Mouse (Mus musculus) WW6 (cell line): Measurements from ENCODE around the gene Cdk20.
"Not testable (repeated sequence)": the region's sequence is repeated elsewhere in the genome, so short reads cannot be mapped to it uniquely, and the experiment has no call there.

ENCODE experiments used
- DNase-seq: peaks from one replicate; pipeline ENCODE4 v3.0.0-alpha.2; 2013; ENCODE audit warnings: low read depth, low spot score

Cdk20 gene

DNA sequence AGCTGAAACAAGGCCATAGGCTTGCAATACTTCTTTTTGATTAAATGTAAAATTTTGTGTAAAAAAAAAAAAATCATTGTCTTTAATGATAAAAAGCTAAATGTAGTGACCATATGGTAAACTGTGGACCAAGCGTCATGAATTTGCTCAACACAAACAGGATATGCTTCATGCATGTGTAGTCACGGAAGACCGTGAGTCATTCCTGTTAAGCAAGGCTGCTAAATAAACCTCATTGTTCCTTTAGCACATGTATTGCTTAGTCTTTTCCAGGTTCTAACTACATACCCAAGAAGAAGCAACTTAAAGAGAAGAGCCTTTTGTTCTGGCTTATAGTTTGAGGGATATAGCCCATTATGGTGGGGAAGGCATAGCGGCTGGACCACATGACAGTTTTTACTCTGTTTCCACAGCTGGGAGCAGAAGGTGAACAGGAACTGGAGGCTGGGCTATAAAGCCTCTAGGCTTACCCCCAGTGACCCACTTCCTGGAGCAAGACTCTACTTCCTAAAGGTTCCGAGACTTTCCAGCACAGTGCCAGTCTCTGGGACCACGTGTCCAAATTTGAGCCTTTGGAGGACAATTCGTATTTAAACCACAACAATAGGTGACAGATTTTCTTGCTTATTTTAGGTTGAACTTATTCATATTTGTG, 10.0 kb upstream of the Cdk20 start:
- no peak for DNase-seq

- DNase-seq, result no peak
Observed at GRCm38 (mm10) chr13:64422607-64422957, 9.5 kb upstream of the Cdk20 start.

- DNase-seq, result no peak
Observed at GRCm38 (mm10) chr13:64424347-64424746, 7.8 kb upstream of the Cdk20 start.

GRCm38 (mm10) chr13:64425280-64425679, 6.8 kb upstream of the Cdk20 start:
- DNase-seq, result no peak

DNA sequence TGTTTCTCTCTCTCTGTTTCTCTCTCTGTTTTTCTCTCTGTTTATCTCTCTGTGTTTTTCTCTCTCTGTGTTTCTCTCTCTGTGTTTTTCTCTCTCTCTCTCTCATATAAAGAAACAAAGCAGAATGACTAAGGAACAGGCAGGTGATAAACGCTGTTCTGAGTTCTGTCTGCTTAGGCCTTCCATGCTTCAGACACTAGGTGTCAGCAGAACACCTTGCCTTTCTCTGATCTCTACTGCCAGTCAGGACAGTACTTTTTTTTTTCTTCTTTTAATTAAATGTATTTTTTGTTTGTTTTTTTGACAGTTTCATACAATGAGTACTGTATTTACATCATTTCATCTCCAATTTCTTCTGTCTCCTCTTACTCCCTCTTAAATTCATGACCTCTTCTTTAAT, 2.8 kb upstream of the Cdk20 start:
- no peak for DNase-seq

GRCm38 (mm10) chr13:64437801-64438200, 5.7 kb downstream of the Cdk20 start:
- DNase-seq, result no peak

- no peak for DNase-seq
Observed at GRCm38 (mm10) chr13:64438863-64439452, 6.8 kb downstream of the Cdk20 start.

GRCm38 (mm10) chr13:64439471-64439870, 7.4 kb downstream of the Cdk20 start:
- no peak for DNase-seq

DNA sequence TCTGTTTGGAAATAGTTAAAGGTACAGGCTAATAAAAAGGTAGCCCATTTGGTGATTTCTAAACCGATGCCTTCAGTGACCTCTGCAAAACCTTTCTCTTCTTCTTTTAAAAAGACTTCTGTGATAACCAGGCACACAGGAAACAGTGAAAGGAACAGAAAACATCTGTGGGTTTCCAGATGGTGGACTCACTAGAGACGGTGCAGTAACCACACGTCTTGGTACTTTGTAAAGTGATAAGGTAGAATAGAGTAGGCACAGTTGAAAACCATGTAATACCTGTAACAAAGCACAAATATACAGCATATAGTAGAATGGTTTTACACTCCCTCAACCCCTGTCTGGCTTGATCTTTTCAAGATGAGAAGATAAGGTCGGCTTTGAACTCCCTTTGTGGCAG, 8.5 kb downstream of the Cdk20 start:
- DNase-seq, result no peak

GRCm38 (mm10) chr13:64443263-64443894, 11.3 kb downstream of the Cdk20 start:
- no peak for DNase-seq

- no peak for DNase-seq
Observed at GRCm38 (mm10) chr13:64445254-64445920, 13.3 kb downstream of the Cdk20 start.

GRCm38 (mm10) chr13:64447947-64448346, 15.8 kb downstream of the Cdk20 start:
- DNase-seq, result no peak

DNA sequence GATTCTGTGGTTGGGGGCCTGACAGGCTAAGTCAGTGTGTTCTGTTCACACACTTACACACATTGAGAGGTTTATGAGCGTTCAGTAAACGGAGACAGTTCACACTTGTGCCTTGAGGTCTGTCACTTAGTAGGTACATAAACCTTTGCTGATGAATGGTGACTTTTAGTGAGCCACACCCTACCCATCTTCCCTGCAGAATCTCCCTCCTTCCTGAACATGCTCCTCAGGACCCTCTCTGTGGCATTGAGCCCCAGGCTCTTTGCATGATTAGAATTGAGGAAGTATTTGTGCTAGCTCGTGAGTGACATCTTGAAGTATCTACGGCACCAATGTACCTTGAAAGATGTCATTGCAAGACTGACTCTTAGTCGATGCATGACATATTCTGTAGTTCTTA, 16.6 kb downstream of the Cdk20 start:
- DNase-seq, result no peak

DNA sequence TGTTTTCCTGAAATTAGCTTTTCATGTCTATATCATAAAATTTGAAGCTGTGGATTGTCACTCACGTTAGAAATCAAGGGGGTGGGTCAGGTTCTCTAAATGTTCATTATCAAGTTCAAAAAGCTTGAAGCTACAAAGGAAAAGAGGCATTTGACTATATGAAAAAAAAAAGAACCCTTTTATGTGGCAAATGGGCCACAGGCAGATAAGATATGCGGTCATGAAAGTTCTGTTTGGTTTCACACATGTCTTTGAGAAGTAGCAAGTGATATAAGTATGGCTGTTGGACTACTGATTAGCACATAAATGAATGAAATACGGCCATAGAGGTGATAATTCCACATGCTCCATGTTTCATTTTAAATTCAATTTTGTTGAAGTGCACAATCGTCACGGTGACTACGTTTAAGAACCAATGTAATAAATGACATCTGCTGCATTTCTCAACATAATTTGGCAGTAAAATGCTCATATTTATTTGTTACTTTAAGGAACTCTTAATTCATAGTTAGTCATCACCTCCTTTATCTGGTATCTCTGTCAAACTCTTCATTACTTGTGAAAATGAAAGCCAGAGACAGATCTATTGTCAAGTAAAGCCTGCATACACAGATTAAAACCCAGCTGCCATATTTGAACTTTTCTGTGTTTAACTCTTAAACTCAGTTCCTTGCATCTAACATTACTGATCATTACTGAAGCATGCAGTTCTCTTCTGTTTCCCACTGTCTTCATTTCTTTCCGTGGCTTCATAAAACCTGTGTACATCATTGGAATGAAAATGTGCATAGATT, 18.1 kb downstream of the Cdk20 start:
- DNase-seq, result no peak

DNA sequence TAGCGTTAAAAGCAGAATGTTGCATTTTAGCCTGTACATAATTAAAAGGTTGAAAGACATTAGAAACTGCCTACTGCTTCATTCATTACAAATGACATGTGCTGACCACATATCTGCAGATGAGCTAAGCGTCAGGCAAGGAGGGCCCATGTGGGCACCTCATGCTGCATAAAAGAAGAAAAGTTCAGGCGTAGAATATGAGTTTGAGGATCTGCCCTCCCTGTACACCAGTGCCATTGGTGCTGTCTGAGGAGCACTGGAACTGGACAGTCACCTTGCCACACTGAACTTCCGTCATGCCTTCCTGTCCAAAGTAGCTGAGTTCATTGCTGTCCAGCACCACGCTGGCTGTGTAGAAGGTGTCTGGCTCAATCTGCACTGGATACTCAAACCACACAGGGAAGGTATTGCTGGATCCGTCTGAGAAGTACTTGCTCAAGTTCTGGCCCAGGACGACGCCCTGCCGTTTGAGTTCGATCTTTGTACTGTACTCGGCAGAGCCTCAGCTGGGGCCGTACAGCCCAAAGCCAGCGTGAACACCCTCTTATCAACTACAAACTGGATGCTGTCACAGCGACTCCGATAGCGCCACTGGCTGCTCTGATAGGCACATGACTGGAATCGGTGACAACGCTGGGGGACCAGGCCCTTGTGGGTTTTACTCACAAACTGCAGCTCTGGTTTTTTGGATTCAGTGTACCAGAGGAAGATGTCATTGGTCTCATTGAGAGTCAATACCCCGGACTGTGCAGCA, 25.3 kb downstream of the Cdk20 start:
- DNase-seq, result not testable (repeated sequence)

- DNase-seq, result no peak
Observed at GRCm38 (mm10) chr13:64458181-64458580, 26.1 kb downstream of the Cdk20 start.

DNA sequence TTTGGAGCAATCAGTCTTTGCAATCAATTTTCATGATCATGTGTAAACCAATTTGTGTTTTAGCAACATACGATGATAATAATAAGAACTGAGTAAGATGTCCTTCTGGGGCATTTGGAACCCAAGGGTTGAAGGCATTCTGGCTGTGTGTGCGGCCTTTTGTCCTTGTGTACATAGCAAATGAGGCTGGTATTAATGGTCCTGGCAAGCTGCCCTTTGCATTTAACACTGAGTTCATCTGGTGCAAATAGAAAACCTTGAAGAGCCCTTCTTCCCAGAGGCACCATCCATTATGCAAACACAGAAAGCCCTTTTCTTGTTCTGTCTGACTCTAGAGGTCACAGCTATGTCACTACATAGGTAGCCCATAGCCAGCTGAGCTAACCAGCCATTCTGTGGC, 30.5 kb downstream of the Cdk20 start:
- DNase-seq, result no peak

- DNase-seq, result no peak
Observed at GRCm38 (mm10) chr13:64465166-64465565, 33.1 kb downstream of the Cdk20 start.

DNA sequence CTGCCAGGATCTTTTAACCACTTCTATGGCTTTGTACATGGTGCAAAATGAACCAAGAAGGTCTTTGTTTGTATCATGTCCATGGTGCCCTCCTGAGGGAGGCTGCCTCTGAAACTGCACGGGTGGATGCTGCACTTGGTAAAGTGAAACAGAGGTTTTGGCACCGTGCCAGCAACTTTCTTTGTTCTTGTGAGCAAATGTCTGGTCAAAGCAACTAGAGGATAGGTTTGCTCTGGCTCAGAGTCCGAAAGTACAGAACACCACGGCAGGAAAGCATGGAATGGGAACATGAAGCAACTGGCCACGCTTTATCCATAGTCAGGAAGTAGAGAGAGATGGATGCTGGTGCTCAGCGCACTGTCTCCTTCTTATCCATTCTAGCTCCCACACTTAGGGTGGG, 35.8 kb downstream of the Cdk20 start:
- no peak for DNase-seq

DNA sequence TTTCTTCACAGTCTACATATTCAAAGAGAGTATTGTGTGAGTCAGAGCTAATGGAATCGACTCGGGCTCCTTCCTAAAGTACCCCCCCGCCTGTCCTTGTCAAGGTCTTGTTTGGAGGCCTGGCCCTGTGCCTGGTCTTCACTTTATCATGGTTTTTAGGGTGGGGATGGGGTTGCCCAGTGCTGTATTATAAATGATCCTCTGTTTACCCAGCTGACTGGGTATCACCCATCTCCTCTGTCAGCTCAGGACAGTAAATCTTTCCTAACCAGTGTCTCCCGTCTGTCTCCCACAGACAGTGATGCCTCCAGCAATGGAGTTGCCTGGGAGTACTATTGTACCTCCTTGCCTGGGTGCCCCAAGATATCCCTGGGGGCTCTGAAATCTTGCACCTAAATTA, 45.9 kb downstream of the Cdk20 start:
- DNase-seq, result no peak

DNA sequence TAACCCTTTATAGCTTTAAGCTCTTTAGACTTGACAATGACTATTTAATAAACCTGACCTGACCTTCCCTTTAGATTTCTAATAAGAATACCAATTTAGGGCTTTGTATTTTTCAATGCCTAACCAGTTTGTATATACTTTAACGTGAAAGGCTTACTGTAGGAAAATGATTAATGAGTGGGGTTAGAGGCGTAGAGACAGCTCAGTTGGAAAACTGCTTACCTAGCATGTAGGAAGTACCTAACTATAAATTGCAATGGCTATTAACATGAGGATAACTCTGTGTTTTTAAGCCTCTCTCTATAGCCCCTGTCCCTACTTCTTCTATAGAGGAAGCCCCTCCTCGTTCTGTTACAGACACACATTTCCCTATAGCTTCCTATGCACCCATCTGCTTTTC, 47.8 kb downstream of the Cdk20 start:
- no peak for DNase-seq
